Mouse (Mus musculus): ENCODE data around the gene Il11. TPM values are rescaled to one million over a fixed set of nuclear protein-coding genes. Genes with fewer than 3 reads are reported as not detected.
A peak's percentile ranks its signal among the peaks of the same experiment; 100 is the strongest.

The Il11 gene
- polyA plus RNA-seq, 1 experiment, result 1.4 TPM

- H3K9me3 ChIP-seq (replicated peaks; ENCODE audit: control insufficient read depth, insufficient read depth, low read length, poor library complexity, severe bottlenecking), result no peaks in the 10 kb centered on the region
- H3K9ac ChIP-seq (ENCODE audit: low read depth, poor library complexity, severe bottlenecking), result peak within 1 kb of the TSS; percentile 86
- H3K27ac ChIP-seq (ENCODE audit: insufficient read depth, low read length), result peak within 1 kb of the TSS; percentile 41
- no peaks in the 10 kb centered on the region for H3K27me3 ChIP-seq (ENCODE audit: control insufficient read depth, insufficient read depth, low read length, poor library complexity, severe bottlenecking)
- TF ChIP-seq POLR2A (IDR thresholded peaks at IDR 0.05; ENCODE audit: insufficient read depth, low read length) (peak; percentile 23), CTCF (IDR thresholded peaks at IDR 0.05; ENCODE audit: low read depth, low read length) (no peak)
- H3K4me1 ChIP-seq (ENCODE audit: control insufficient read depth, insufficient read depth, low read length), result no peaks in the 10 kb centered on the region
- peaks cover 15% of the 10 kb centered on the region for H3K36me3 ChIP-seq (ENCODE audit: control insufficient read depth, insufficient read depth, low read length, poor library complexity, severe bottlenecking)
- H3K4me3 ChIP-seq (ENCODE audit: low read depth, low read length), result peak within 1 kb of the TSS; percentile 90
Observed at GRCm38 (mm10) chr7:4789436-4789935, 6.8 kb upstream of the Il11 start, which contains the start of gene Tmem238. TSS of gene Tmem238 (minus strand) at chr7:4789656.

GRCm38 (mm10) chr7:4788499-4789435, 6.1 kb upstream of the Il11 start:
- TF ChIP-seq POLR2A (IDR thresholded peaks at IDR 0.05; ENCODE audit: insufficient read depth, low read length) (no peak), CTCF (IDR thresholded peaks at IDR 0.05; ENCODE audit: low read depth, low read length) (no peak), EP300 (IDR thresholded peaks at IDR 0.05; ENCODE audit: insufficient read depth, low read depth, low read length) (no peak)
- H3K4me3 ChIP-seq (ENCODE audit: low read depth, low read length), result peak overlapping the region; percentile 90
- no peaks in the 10 kb centered on the region for H3K4me1 ChIP-seq (ENCODE audit: control insufficient read depth, insufficient read depth, low read length)
- no peaks in the 10 kb centered on the region for H3K9me3 ChIP-seq (replicated peaks; ENCODE audit: control insufficient read depth, insufficient read depth, low read length, poor library complexity, severe bottlenecking)
- no peaks in the 10 kb centered on the region for H3K27me3 ChIP-seq (ENCODE audit: control insufficient read depth, insufficient read depth, low read length, poor library complexity, severe bottlenecking)
- H3K9ac ChIP-seq (ENCODE audit: low read depth, poor library complexity, severe bottlenecking), result peak overlapping the region; percentile 86
- peaks cover 8% of the 10 kb centered on the region for H3K36me3 ChIP-seq (ENCODE audit: control insufficient read depth, insufficient read depth, low read length, poor library complexity, severe bottlenecking)
- peak overlapping the region; percentile 41 for H3K27ac ChIP-seq (ENCODE audit: insufficient read depth, low read length)

GRCm38 (mm10) chr7:4783667-4784268, 1.1 kb upstream of the Il11 start:
- no peak for TF ChIP-seq EP300 (IDR thresholded peaks at IDR 0.05; ENCODE audit: insufficient read depth, low read depth, low read length)
- TF ChIP-seq CTCF (IDR thresholded peaks at IDR 0.05; ENCODE audit: low read depth, low read length), result no peak
- no peak for TF ChIP-seq POLR2A (IDR thresholded peaks at IDR 0.05; ENCODE audit: insufficient read depth, low read length)
- no peaks in the 10 kb centered on the region for H3K9me3 ChIP-seq (replicated peaks; ENCODE audit: control insufficient read depth, insufficient read depth, low read length, poor library complexity, severe bottlenecking)
- H3K9ac ChIP-seq (ENCODE audit: low read depth, poor library complexity, severe bottlenecking), result no peak overlapping the region
- no peaks in the 10 kb centered on the region for H3K36me3 ChIP-seq (ENCODE audit: control insufficient read depth, insufficient read depth, low read length, poor library complexity, severe bottlenecking)
- no peaks in the 10 kb centered on the region for H3K27me3 ChIP-seq (ENCODE audit: control insufficient read depth, insufficient read depth, low read length, poor library complexity, severe bottlenecking)
- H3K4me1 ChIP-seq (ENCODE audit: control insufficient read depth, insufficient read depth, low read length), result no peaks in the 10 kb centered on the region
- no peak overlapping the region for H3K4me3 ChIP-seq (ENCODE audit: low read depth, low read length)
- no peak overlapping the region for H3K27ac ChIP-seq (ENCODE audit: insufficient read depth, low read length)

GRCm38 (mm10) chr7:4782130-4782529, 529 bp downstream of the Il11 start:
- no peaks in the 10 kb centered on the region for H3K36me3 ChIP-seq (ENCODE audit: control insufficient read depth, insufficient read depth, low read length, poor library complexity, severe bottlenecking)
- no peak overlapping the region for H3K4me3 ChIP-seq (ENCODE audit: low read depth, low read length)
- H3K4me1 ChIP-seq (ENCODE audit: control insufficient read depth, insufficient read depth, low read length), result no peaks in the 10 kb centered on the region
- H3K27ac ChIP-seq (ENCODE audit: insufficient read depth, low read length), result no peak overlapping the region
- H3K9me3 ChIP-seq (replicated peaks; ENCODE audit: control insufficient read depth, insufficient read depth, low read length, poor library complexity, severe bottlenecking), result no peaks in the 10 kb centered on the region
- no peak overlapping the region for H3K9ac ChIP-seq (ENCODE audit: low read depth, poor library complexity, severe bottlenecking)
- no peak for TF ChIP-seq EP300 (IDR thresholded peaks at IDR 0.05; ENCODE audit: insufficient read depth, low read depth, low read length)
- no peak for TF ChIP-seq CTCF (IDR thresholded peaks at IDR 0.05; ENCODE audit: low read depth, low read length)
- TF ChIP-seq POLR2A (IDR thresholded peaks at IDR 0.05; ENCODE audit: insufficient read depth, low read length), result no peak
- no peaks in the 10 kb centered on the region for H3K27me3 ChIP-seq (ENCODE audit: control insufficient read depth, insufficient read depth, low read length, poor library complexity, severe bottlenecking)

GRCm38 (mm10) chr7:4779921-4780320, 2.7 kb downstream of the Il11 start:
- H3K36me3 ChIP-seq (ENCODE audit: control insufficient read depth, insufficient read depth, low read length, poor library complexity, severe bottlenecking), result no peaks in the 10 kb centered on the region
- no peaks in the 10 kb centered on the region for H3K4me1 ChIP-seq (ENCODE audit: control insufficient read depth, insufficient read depth, low read length)
- no peak overlapping the region for H3K4me3 ChIP-seq (ENCODE audit: low read depth, low read length)
- H3K27ac ChIP-seq (ENCODE audit: insufficient read depth, low read length), result no peak overlapping the region
- H3K9me3 ChIP-seq (replicated peaks; ENCODE audit: control insufficient read depth, insufficient read depth, low read length, poor library complexity, severe bottlenecking), result no peaks in the 10 kb centered on the region
- H3K27me3 ChIP-seq (ENCODE audit: control insufficient read depth, insufficient read depth, low read length, poor library complexity, severe bottlenecking), result no peaks in the 10 kb centered on the region
- no peak for TF ChIP-seq CTCF (IDR thresholded peaks at IDR 0.05; ENCODE audit: low read depth, low read length)
- no peak for TF ChIP-seq POLR2A (IDR thresholded peaks at IDR 0.05; ENCODE audit: insufficient read depth, low read length)
- no peak for TF ChIP-seq EP300 (IDR thresholded peaks at IDR 0.05; ENCODE audit: insufficient read depth, low read depth, low read length)
- no peak overlapping the region for H3K9ac ChIP-seq (ENCODE audit: low read depth, poor library complexity, severe bottlenecking)

Measured in ES-Bruce4 (cell line).